Mouse (Mus musculus) kidney, adult 8-10 months (tissue): ENCODE measurements around the gene Pip4k2b.

Experiments
- DNase-seq, 2 experiments: peaks; one replicate each; pipeline ENCODE4 v3.0.0; 2022

The Pip4k2b gene

DNA sequence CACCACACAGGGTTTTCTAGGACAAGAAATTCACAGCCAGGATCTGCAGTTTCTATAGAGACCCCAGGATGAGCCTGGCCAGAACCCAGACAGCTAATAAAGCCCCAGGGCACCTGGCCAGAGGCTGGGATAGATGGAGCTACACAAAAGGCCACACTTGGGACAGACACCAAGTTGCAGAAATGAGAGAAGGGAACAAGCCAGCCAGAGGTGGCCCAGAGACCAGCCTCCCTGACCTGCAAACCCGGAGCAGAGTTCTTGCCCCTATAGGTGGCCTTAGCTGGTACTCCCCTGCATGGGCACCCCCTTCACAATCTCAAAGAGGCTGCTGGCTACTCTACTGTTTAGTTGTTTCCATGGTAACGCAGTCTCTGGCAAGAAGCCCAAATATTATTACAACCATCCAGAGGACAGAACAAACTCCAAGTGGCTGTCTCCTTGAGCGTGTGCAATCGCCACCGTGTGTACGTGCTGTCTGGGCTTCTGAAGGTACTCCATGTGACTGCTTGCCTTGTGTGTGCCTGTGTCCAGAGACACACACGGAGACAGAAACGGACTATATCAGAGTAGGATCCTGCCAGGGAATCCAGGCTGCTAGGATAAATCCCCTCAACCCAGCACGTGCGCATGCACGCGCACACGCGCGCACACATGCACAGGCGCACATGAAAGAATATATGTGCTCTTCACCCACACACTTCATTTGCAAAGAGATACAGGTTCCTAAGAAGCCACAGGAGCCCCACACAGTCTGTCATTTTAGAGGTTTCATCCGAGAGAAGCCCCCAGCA lies 49.4 kb downstream of the Pip4k2b start:
- no peak for DNase-seq

DNA sequence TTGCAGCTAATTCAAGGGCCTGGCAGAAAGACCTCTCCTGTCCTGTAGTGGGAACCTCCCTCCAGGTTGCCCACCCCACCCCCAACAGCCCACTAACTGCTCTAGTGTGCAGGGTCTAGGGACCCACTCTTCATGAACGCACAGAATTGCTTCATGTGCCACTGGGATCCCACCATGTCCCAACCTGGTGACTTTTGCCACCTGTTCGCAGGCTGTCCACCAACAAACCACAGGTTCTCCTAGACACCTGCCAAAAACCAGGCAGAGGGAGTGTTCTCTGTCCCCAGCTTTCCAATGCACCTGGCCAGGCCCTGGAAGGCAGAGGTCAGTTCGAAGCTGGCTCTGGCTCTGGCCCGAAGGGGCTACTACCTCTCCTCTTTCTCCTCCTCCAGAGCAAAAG lies 50.1 kb downstream of the Pip4k2b start:
- DNase-seq: no peak

- peak in 1 of 2 experiments; percentile 48 for DNase-seq
Measured at GRCm38 (mm10) chr11:97689861-97690260, 54.6 kb downstream of the Pip4k2b start.

- DNase-seq: peak; percentile 54 to 62
Measured at GRCm38 (mm10) chr11:97687061-97687460, 57.4 kb downstream of the Pip4k2b start.

DNA sequence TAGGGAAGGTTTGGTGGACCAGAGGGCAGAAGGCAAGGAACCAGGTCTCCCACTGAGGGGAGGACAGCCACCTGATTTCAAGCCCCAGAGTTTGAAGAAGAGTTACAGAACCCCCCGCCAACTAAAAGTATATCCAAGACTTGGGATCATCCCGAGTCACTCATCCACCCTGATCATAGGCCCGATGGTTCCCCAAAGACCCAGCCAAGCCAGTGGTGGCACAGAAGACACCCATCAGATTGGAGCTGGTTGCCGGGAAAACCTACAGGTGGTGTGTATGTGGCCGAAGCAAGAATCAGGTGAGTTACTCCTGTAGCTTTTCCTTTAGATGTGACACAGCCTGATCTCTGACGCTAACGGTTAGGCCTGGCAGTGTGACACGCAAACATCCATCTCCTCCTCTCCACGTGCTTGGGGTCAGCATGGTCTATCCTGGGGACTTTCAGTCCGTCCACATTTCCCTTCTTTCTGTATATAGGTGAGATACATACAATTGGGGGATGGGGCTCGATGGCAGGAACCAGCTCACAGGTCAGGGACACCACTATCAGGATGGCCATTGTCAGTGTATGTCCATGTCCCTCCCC lies 58.1 kb downstream of the Pip4k2b start:
- no peak for DNase-seq

- DNase-seq: peak; percentile 97 to 98
Measured at GRCm38 (mm10) chr11:97685613-97686321, 58.7 kb downstream of the Pip4k2b start, which contains the start of gene Cisd3. Cisd3 (plus strand) TSS chr11:97685826.

GRCm38 (mm10) chr11:97684766-97685165 lies 59.7 kb downstream of the Pip4k2b start:
- no peak for DNase-seq

GRCm38 (mm10) chr11:97684063-97684680 lies 60.3 kb downstream of the Pip4k2b start:
- no peak for DNase-seq

DNA sequence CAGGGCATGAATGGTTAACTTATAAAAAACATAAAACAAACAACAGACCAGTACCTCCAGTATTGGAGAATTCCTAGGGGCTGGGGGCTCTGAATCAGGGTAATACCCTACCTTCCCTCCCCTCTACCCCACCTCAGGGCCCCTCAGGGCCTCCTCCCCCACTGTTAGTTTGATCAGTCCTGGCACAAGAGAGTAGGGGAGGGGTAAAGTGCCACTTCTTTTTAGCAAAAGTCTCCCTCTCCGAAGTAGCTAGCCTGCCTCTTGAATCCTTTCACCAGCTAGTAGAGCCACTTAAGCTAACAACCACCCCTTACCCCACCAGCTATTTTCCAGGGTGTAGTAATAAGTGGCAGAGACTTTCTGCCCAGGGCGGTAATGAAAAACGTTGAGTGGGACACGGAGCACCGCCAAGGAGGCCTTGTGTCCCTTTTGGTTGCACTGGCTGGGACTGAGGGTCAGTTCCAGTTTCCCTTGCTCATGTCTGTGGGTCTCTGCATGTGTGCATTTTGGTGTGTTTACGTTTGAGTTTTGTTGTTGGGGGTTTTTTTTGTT lies 61.9 kb downstream of the Pip4k2b start:
- DNase-seq: no peak

- DNase-seq: no peak
Measured at GRCm38 (mm10) chr11:97680430-97680829, 64.1 kb downstream of the Pip4k2b start.

DNA sequence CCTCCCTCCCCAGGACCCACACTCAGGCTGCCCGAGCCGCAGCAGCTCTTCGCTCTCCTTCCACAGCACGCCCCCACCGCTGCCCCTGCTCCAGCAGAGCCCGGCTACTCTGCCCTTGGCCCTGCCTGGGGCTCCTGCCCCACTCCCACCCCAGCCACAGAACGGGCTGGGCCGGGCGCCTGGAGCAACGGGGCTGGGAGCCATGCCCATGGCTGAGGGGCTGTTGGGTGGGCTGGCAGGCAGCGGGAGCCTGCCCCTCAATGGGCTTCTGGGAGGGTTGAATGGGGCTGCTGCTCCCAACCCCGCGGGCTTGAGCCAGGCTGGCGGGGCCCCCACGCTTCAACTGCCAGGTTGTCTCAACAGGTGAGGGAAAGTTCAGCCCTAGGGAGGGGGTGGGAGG lies 66.2 kb downstream of the Pip4k2b start:
- no peak for DNase-seq

GRCm38 (mm10) chr11:97677842-97678241 lies 66.7 kb downstream of the Pip4k2b start:
- DNase-seq: no peak

- DNase-seq: no peak
Measured at GRCm38 (mm10) chr11:97677381-97677780, 67.1 kb downstream of the Pip4k2b start.

- DNase-seq: no peak
Measured at GRCm38 (mm10) chr11:97676050-97676754, 68.3 kb downstream of the Pip4k2b start.

- no peak for DNase-seq
Measured at GRCm38 (mm10) chr11:97673148-97673547, 71.4 kb downstream of the Pip4k2b start.

- no peak for DNase-seq
Measured at GRCm38 (mm10) chr11:97671177-97671527, 73.4 kb downstream of the Pip4k2b start.

DNA sequence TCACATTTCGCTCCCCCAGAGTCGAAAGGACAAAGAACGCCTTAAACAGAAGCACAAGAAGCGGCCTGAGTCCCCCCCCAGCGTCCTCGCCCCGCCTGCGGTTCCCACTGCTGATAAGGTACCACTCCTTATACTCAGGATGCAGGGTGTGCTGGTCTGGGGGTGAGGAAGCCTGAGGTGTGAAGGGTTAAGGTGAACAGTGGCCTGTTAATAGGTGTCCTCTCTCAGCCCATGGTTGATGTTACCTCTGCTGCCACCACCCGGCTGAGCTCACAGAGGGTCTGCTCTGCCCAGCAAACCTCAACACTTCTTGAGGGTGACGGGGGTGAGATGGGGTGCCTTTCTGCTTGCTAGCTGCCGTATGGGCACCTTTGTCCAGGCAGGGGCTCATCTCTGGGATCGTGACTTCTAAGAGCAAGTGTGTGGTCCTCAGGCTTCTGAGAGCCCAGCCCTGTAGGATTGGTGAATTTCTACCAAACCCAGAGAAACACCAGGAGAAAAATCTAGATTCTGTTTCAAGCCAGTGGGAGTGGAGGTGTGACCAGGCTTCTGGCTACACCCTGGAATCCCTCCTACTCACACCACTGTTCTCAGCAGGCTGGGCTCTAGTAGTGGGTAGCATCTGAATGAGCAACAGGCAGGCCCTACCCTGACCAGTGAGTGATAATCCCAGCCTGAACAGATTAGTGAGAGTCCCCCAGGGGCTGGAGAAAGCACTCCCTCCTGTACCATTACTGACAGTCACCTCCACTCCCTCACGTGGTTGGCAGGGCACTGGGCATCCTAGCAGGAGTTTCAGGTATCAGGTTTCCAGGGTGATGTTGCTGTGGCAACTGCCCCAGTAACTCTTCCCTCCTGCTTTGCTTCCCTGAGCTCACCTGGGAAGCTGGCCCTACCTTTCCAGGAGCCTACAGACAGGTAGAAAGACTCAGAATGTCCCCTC lies 74.0 kb downstream of the Pip4k2b start:
- no peak for DNase-seq

DNA sequence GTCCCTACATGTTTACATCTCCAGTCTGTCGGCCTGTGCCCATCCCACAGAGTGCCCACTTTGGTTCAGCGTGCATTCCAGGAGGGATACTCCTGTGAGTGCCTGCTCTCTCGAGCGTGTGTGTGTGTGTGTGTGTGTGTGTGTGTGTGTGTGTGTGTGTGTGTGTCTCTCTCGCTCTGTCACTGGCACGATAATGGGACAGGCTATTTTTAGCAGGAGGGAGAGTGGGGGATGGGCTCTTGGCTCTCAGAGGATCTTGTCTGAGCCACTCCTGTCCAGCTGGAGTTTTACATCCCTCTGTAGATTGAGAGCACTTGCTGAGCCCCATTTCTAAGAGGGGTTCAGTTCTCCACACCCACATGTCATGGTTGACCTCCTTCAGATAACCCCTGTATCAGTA lies 74.7 kb downstream of the Pip4k2b start:
- peak; percentile 40 to 48 for DNase-seq

DNA sequence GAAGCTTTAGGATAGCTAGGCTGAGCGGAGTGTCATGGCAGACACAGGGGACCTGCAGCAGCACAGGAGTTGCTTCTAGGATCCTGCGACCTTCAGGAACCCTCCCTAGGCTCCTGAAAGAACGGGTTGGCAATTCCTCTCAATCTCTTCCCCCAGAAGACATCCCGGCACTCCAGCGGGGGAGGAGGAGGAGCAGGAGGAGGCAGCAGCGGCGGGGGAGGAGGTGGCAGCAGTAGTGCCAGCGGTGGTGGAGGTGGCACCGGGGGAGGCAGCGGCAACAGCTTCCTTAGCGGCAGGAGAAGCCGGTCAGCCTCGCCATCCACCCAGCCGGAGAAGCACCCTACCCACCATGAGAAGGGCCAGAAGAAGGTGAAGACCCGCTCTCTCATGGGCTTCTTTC lies 75.2 kb downstream of the Pip4k2b start:
- no peak for DNase-seq

DNA sequence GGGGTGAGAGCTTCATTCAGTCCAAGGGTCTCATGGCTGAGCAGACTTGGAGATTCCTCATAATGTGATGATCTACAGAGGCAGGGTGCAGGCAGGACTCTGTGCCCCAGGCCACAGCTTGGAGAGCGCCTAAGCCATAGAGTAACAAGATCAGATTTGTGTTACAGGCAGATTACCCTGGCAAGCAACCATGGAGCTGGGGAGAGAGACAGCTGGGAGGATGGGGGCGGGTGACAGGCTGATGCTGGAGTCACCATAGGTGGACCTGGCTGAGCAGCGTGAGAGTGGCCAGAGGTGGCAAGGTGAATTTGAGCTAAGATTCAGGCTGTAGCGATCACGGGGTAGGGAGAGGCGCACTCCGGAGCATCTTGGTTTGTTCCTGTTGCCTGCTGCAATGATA lies 76.3 kb downstream of the Pip4k2b start:
- DNase-seq: no peak

- no peak for DNase-seq
Measured at GRCm38 (mm10) chr11:97666794-97667193, 77.7 kb downstream of the Pip4k2b start.
